Mouse (Mus musculus) kidney, adult 2 months (tissue): ENCODE results near the gene Csad.

Experiments
- CTCF ChIP-seq: fragments of 200-500 bp; conservative IDR thresholded peaks from 2 replicates; pipeline ENCODE4 v1.5.1; 2011; ENCODE audit warnings: low read depth, mild to moderate bottlenecking, control low read depth, low read length, moderate library complexity, mixed read lengths; ENCODE audit not compliant: insufficient read depth, insufficient read length
- POLR2A ChIP-seq: fragments of 200-500 bp; IDR thresholded peaks from one replicate; pipeline ENCODE4 v1.6.1; 2011; ENCODE audit warnings: low read depth, low read length, control low read depth

DNA sequence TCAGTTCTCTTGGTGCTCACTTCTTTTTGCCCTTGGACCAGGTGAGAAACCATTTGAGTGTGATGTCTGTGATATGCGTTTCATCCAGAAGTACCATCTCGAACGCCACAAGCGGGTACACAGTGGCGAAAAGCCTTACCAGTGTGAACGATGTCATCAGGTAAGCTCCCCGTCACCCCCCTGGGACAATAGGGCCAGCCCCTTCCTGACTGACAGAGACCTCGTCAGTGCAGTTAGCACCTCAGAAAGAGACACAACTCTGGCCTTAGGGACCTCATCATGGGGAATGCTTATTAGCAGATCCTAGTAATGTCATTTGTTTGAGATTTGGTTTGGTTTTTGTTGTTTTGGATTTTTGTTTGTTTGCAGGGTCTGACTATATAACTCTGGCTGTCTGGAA lies 4.6 kb upstream of the Csad start:
- no peak for TF ChIP-seq POLR2A
- no peak for TF ChIP-seq CTCF
